Mouse (Mus musculus) skeletal muscle tissue, adult 2 months (tissue): ENCODE measurements at regions not wholly inside any gene's neighbourhood (a gene's known extent, or its start where the extent isn't known, plus 50 kb on each side); places are given as distances from the start of the nearest gene placed in this dataset.

Experiments
- DNase-seq: peaks from one replicate; pipeline ENCODE4 v3.0.0-alpha.2; 2012; ENCODE audit warnings: low read depth, low spot score

DNA sequence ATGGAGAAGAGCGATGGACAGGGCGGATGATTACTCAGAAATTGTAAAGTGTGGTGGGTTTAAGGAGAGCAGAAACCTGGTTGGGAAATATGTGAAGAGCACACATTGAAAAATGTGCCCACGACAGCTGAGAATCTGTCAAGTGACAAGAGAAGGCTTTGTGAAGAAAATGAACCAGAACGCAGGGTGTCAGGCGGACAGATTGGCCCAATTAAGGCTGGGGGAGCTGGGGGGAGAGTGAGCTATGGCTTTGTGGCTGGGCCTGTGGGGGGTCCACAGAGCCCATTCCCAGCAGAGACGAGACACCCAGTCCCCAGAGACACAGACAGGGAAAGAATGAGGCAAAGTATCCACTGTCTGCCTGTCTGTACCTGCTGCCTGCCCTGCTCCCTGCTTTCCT lies 153.3 kb downstream of the Shq1 start:
- DNase-seq: no peak

DNA sequence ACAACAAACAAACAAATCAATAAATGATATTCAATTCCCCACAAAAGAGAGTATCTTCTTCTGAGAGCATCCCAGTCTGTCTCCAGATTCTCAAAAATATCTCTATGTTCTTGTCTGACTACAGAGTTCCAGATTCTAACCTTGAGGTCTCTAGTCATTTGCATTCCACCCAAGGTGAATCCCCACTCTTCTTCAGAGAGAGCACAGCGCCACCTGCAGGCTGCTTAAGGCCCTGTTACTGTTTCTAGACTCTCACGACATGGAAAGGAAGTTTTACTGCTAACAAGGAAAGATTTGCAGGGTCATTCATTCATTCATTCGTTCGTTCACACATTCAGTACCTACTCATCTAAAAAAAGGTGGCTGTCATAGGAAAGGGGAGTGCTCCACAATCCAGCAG lies 158.3 kb downstream of the Shq1 start:
- no peak for DNase-seq

DNA sequence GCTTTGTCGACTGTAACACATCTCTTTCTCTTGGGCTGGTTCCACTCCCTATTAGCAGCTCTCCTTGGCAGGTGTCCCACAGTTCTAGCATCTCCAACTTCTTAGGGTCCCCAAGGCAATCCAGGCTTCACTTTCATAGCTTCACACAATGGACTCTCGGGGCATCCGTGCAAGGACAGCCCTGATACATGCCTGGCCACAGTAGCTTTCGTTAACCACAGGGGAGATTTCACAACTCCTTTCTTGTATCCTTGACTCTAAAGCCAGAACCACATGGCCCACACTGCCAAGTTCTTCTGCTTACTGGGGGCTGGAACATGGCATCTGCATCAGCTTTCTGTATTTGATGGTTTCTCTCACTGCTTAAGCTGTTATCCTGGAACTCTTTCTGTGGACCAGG lies 160.3 kb downstream of the Shq1 start:
- peak; percentile 18 for DNase-seq

- DNase-seq: peak; percentile 11
These were observed 165.3 kb downstream of the Shq1 start for GRCm38 (mm10) chr6:100505506-100506247.

- peak; percentile 22 for DNase-seq
These were observed 167.8 kb downstream of the Shq1 start for GRCm38 (mm10) chr6:100502961-100503782.

DNA sequence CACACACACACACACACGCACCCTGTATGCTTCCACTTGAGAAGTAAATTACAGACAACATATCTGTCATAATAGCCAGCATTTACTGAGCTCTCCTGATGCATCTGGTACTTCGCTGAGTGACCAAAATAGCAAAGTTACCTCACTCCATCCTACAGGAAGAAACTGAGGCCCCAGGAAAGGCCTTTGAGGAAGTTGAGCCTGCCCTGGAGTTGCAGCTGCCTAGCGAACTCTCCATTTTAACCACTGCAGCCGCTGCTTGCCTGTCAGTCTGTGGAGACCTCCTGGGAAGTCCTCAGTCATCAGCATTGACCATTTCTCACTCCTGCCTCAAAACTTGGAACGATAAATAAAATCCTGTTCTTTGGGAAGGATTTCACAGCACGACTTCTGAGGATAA lies 168.8 kb downstream of the Shq1 start:
- DNase-seq: no peak

- DNase-seq: peak; percentile 42
These were observed 170.2 kb downstream of the Shq1 start for GRCm38 (mm10) chr6:100500741-100501140.

DNA sequence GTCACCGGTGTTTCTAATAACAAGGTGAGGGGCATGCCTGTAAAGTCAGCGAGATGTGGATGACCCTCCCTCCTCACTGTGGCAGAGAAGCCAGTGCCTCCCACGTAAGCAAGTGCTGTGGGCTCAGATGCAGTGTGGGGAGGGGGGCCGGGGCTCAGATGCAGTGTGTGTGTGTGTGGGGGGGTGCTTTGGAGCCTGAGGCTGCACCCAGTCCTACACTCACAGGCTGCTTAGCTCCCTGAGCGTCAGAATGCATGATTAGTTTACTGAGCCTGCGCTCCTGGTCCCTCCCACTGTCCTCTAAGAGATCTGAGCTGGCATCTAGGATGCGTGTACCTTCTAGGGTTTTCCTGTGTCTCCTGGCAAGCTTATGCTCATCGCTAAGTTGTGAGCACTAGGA lies 170.9 kb downstream of the Shq1 start:
- DNase-seq: no peak

DNA sequence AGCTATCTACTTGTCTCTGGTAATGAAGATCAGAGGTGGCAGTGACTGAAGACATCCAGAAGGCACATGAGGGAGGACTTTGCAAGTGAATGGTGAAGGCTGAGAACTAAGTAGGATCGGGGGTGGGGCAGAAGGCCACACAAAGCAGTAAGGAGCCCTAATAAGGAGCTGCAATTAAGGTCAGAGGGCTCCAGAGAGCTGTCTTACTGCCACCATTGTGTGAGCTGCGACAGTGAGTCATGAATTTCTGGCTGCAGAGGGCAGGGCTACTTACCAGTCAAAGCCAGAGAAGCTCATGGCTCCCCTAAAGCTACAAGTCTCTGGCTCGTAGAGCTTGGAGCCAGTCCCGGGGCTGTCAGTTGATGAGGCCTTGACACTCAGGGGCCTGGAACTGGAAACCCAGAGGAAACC lies 172.1 kb downstream of the Shq1 start:
- no peak for DNase-seq

DNA sequence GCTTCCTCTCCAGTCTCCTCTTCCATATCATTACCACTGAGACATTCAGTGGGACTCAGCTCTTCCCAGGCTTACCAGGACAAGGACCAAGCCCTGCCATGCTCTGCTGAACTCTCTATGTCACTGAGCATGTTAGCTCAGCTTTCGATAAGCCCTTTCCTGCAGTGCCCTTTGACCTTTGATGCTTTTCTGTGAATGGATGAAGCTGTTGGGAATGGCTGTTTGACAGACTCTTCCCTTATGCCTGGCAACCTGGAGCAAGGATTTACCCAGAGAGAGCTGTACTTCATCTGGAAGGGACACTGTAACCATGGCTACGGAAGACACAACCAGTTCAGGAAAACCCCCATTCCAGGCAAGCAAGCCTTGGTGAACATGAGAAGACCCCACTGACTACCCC lies 172.8 kb downstream of the Shq1 start:
- no peak for DNase-seq

GRCm38 (mm10) chr6:100496135-100496534 lies 174.8 kb downstream of the Shq1 start:
- no peak for DNase-seq

GRCm38 (mm10) chr6:100495131-100495530 lies 175.8 kb downstream of the Shq1 start:
- DNase-seq: no peak

- no peak for DNase-seq
These were observed 177.4 kb downstream of the Shq1 start for GRCm38 (mm10) chr6:100493558-100493957.

GRCm38 (mm10) chr6:100491811-100492210 lies 179.1 kb downstream of the Shq1 start:
- no peak for DNase-seq

DNA sequence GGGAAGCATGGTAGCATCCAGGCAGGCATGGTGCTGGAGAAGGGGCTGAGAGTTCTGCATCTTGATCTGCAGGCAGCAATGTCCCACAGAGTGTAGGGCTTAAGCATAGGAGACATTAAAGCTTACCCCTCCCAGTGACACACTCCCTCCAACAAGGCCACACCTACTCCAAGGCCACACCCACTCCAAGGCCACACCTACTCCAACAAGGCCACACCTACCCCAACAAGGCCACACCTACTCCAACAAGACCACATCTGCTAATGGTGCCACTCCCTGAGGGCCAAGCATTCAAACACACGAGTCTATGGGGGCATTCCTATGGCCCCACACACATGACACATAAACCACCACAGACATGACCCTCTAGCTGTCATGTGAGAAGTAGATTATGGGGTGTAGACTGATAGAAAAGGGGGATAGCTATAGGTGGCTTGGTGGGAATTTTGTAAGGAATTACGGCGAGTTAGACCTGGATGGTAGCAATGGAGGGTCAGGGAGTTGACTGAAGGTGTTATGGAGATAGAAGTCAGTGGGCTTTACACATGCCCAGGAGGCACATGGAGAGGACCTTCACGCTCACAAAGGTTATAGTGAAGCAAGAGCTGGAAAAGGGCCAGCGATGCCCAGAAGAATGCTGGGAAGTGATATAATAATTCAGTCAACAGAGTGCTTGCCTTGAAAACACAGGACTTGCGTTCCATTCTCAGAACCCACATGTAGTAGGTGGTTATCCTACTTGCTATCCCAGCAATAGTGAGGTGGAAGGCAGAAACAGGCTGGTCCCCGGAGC lies 179.8 kb downstream of the Shq1 start:
- DNase-seq: no peak

GRCm38 (mm10) chr6:100483836-100484235 lies 187.1 kb downstream of the Shq1 start:
- no peak for DNase-seq

DNA sequence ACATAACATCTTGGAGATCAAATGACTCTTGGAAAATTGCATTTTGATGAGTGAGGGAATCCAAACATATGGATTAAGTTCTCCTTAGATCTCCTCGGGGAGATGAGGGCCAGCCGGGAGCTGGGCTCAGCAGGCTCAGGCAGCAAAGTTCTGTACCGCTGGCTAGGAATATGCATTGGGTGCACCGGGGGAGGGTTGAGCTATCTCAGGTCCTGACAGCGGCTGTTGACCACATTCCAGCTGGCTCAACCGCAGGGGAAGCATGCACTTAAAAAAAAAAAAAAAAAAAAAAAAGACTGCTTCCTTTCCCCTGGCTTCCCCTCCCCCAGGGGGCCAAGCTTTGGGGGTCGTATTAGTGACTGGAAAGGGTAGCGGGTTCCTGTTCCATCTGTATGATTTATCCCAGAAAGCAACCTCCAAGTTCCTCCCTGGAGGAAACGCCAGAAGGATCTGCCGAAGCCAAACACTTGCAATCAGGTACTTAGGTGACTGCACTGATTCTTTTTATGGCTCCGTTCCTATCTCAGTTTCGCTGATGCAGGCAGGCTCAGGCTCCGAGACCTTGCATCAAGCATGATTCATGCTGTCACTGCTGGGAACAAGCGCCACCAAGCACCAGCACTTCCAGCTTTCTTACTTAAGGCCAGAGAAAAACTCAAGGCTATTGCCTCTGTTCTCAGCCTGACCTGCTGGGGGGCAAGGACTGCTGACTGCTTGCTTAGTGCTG lies 187.7 kb downstream of the Shq1 start:
- DNase-seq: no peak

DNA sequence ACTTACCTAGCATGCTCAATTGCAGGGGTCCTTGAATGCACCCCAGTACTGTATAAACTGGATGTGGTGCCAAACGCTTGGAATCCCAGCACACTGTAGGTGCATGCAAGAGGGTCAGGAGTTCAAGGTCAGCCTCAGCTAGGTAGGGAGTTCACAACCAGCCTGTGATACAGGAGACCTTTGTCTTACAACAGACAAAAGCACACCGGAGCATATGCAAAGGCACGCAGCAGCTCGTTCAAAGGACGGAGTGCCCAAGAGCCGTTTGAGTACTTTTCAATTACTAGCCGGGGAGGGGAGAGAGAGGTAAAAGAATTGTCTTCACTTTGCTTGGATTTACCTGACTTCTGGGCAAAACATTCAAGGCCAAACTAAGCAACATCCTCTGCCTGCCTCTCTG lies 188.4 kb downstream of the Shq1 start:
- no peak for DNase-seq

GRCm38 (mm10) chr6:100480525-100480924 lies 190.4 kb downstream of the Shq1 start:
- no peak for DNase-seq

DNA sequence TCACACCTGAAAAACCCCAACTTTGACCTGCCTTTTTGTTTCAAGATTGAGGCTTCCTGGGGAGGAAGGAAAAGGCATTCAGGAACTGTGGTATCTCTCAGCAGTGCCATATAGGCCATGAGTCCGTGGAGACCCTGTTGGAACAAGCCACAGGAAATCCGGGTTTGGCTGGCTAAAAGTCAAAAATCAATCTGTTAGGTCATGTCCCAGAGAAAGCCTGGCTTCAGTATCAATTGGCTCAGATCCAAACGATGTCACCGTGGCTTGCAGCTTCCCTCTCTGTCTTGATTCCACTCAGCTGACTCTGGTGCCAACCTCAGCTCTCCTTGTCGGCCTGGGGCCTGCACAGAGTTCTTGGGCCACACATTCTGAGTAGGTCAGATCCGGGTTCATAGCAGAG lies 191.1 kb downstream of the Shq1 start:
- no peak for DNase-seq

GRCm38 (mm10) chr6:100479455-100479854 lies 191.5 kb downstream of the Shq1 start:
- DNase-seq: no peak
